Mouse (Mus musculus) left cerebral cortex, postnatal 4 days (tissue): Measurements from ENCODE around the gene Nova2. TPM values are rescaled to one million over a fixed set of nuclear protein-coding genes. Genes with fewer than 3 reads are reported as not detected.
A peak's percentile ranks its signal among the peaks of the same experiment; 100 is the strongest.

ENCODE experiments used
- DNase-seq: peaks from one replicate; pipeline ENCODE4 v3.0.0-alpha.2; 2022
- intact Hi-C: fragments of 180-260 bp; cut with DNase I; formaldehyde crosslinking; loops from one replicate; pipeline ENCODE4 v1.15.1; 2025
- total RNA-seq, 2 experiments: library from RNA; stranded (reverse); gene quantifications; 2 replicates each; pipeline ENCODE4 v1.2.3; 2021

The Nova2 gene
- total RNA-seq, 2 experiments from 2014 or later = 152 to 154 TPM

- no peak for DNase-seq
- intact Hi-C loops = no loop called here
These were observed 45.3 kb downstream of the Nova2 start for GRCm38 (mm10) chr7:18970956-18971355.

GRCm38 (mm10) chr7:18978381-18978780, 52.7 kb downstream of the Nova2 start:
- intact Hi-C loops = no loop called here
- DNase-seq = no peak

- DNase-seq = no peak
- intact Hi-C loops = no loop called here
These were observed 60.8 kb downstream of the Nova2 start for GRCm38 (mm10) chr7:18986503-18986902.

GRCm38 (mm10) chr7:18987100-18987499, 61.4 kb downstream of the Nova2 start, which contains the start of gene Nanos2:
Nanos2 (plus strand) TSS chr7:18987400.
- no peak for DNase-seq
- intact Hi-C loops = no loop called here

GRCm38 (mm10) chr7:18987747-18988146, 62.1 kb downstream of the Nova2 start:
- no peak for DNase-seq
- intact Hi-C loops = no loop called here

- DNase-seq = no peak
- intact Hi-C loops = no loop called here
These were observed 63.1 kb downstream of the Nova2 start for GRCm38 (mm10) chr7:18988780-18989179.

- peak; percentile 64 for DNase-seq
- intact Hi-C loops = no loop called here
These were observed 64.3 kb downstream of the Nova2 start for GRCm38 (mm10) chr7:18989995-18990394.

GRCm38 (mm10) chr7:18990601-18991295, 65.1 kb downstream of the Nova2 start, which contains the start of gene Mypop:
Mypop (plus strand) TSS chr7:18991245.
- intact Hi-C loops = no loop called here
- peak; percentile 100 for DNase-seq

- DNase-seq = peak; percentile 45
- intact Hi-C loops = no loop called here
These were observed 66.1 kb downstream of the Nova2 start for GRCm38 (mm10) chr7:18991660-18992293.

GRCm38 (mm10) chr7:18992294-18992675, 66.6 kb downstream of the Nova2 start:
- intact Hi-C loops = no loop called here
- DNase-seq = no peak

- DNase-seq = no peak
- intact Hi-C loops = no loop called here
These were observed 67.3 kb downstream of the Nova2 start for GRCm38 (mm10) chr7:18993036-18993435.

- no peak for DNase-seq
- intact Hi-C loops = no loop called here
These were observed 73.1 kb downstream of the Nova2 start for GRCm38 (mm10) chr7:18998835-18999234.

- intact Hi-C loops = loop anchor here (10.0 kb wide), 1 partner anchor 106 kb away; no protein-coding TSS in a partner anchor
- no peak for DNase-seq
These were observed 74.7 kb downstream of the Nova2 start for GRCm38 (mm10) chr7:19000421-19000820.

- intact Hi-C loops = loop anchor here (10.0 kb wide), 1 partner anchor 106 kb away; no protein-coding TSS in a partner anchor
- DNase-seq = no peak
These were observed 75.5 kb downstream of the Nova2 start for GRCm38 (mm10) chr7:19001066-19001806.

- intact Hi-C loops = loop anchor here (10.0 kb wide), 1 partner anchor 107 kb away; no protein-coding TSS in a partner anchor
- no peak for DNase-seq
These were observed 76.1 kb downstream of the Nova2 start for GRCm38 (mm10) chr7:19001807-19002085.

- intact Hi-C loops = loop anchor here (10.0 kb wide), 1 partner anchor 107 kb away; no protein-coding TSS in a partner anchor
- no peak for DNase-seq
These were observed 76.4 kb downstream of the Nova2 start for GRCm38 (mm10) chr7:19002115-19002514.

- intact Hi-C loops = loop anchor here (10.0 kb wide), 1 partner anchor 108 kb away; no protein-coding TSS in a partner anchor
- peak; percentile 68 for DNase-seq
These were observed 77.3 kb downstream of the Nova2 start for GRCm38 (mm10) chr7:19002848-19003498.

GRCm38 (mm10) chr7:19003902-19004630, 78.4 kb downstream of the Nova2 start, which contains the start of gene Irf2bp1:
Irf2bp1 (plus strand) TSS chr7:19004044.
- DNase-seq = peak; percentile 95
- intact Hi-C loops = loop anchor here (10.0 kb wide), 1 partner anchor 109 kb away; no protein-coding TSS in a partner anchor

GRCm38 (mm10) chr7:19004631-19005079, 79.0 kb downstream of the Nova2 start:
- peak; percentile 72 for DNase-seq
- intact Hi-C loops = loop anchor here (10.0 kb wide), 1 partner anchor 110 kb away; no protein-coding TSS in a partner anchor
